10 mouse cellular contexts compared by ENCODE assay signal in genomic region chr9:29698276-29698675, GRCm38 (mm10).
"Had no signal": no experiment of that assay in that cellular context is flagged by ENCODE, and none has a peak within 500 bp of the region (broad histone marks: within the 10 kb centered on the region; RNA-seq: fewer than 3 reads in every experiment).

No protein-coding gene starts in this region.

- DNase-seq: kidney, postnatal 25 days; layer of hippocampus, adult 9-11 months; layer of hippocampus, postnatal 36 days; lung, adult 18-20 months; retina, postnatal 1 day; right cerebral cortex, postnatal 4 days; spleen, adult 18-20 months; thymus, adult 18-20 months; thymus, postnatal 14 days had no signal

- ATAC-seq: midbrain, embryonic 16.5 days had no signal
